Mouse (Mus musculus) MEL (cell line): ENCODE data around the gene 5830473C10Rik.

ENCODE experiments used
- CTCF ChIP-seq, 3 experiments: IDR thresholded peaks in 2 of 3; conservative IDR thresholded peaks in 1 of 3; 2 replicates each; pipeline ENCODE4 v1.5.1; 2011 to 2012; ENCODE audit warnings: low read length in 3 of 3, low read depth in 2 of 3, mild to moderate bottlenecking in 2 of 3, improper control_type of control experiment in 1 of 3, inconsistent platforms in 1 of 3, mixed read lengths in 1 of 3, moderate library complexity in 1 of 3; ENCODE audit not compliant: control insufficient read depth in 1 of 3, insufficient read depth in 1 of 3, poor library complexity in 1 of 3, severe bottlenecking in 1 of 3
- EP300 ChIP-seq, 2 experiments: IDR thresholded peaks; 2 replicates each; pipeline ENCODE4 v1.6.1; 2011; ENCODE audit warnings: improper control_type of control experiment in 2 of 2, low read length in 2 of 2, low read depth in 1 of 2, mild to moderate bottlenecking in 1 of 2
- HCFC1 ChIP-seq: IDR thresholded peaks from 2 replicates; pipeline ENCODE4 v1.6.1; 2012; ENCODE audit warnings: low read depth, mild to moderate bottlenecking, inconsistent platforms, low read length, improper control_type of control experiment, moderate library complexity
- MYB ChIP-seq: IDR thresholded peaks from 2 replicates; pipeline ENCODE4 v1.6.1; 2011; ENCODE audit warnings: mild to moderate bottlenecking, low read depth, low read length, improper control_type of control experiment
- NRF1 ChIP-seq: IDR thresholded peaks from 2 replicates; pipeline ENCODE4 v1.6.1; 2014; ENCODE audit warnings: low read depth, mild to moderate bottlenecking, inconsistent platforms, low read length, improper control_type of control experiment, moderate library complexity; ENCODE audit not compliant: poor library complexity, insufficient read depth, severe bottlenecking
- POLR2A ChIP-seq, 2 experiments: IDR thresholded peaks; 2 replicates each; pipeline ENCODE4 v1.6.1; 2011 to 2012; ENCODE audit warnings: low read length in 2 of 2, mild to moderate bottlenecking in 2 of 2, control low read depth in 1 of 2, improper control_type of control experiment in 1 of 2, low read depth in 1 of 2, moderate library complexity in 1 of 2; ENCODE audit not compliant: control insufficient read depth in 1 of 2, insufficient read depth in 1 of 2, poor library complexity in 1 of 2
- SIN3A ChIP-seq: IDR thresholded peaks from 2 replicates; pipeline ENCODE4 v1.6.1; 2012; ENCODE audit warnings: low read length, improper control_type of control experiment, inconsistent platforms
- ZC3H11A ChIP-seq: IDR thresholded peaks from 2 replicates; pipeline ENCODE4 v1.6.1; 2012; ENCODE audit warnings: low read depth, mild to moderate bottlenecking, inconsistent platforms, low read length, improper control_type of control experiment

DNA sequence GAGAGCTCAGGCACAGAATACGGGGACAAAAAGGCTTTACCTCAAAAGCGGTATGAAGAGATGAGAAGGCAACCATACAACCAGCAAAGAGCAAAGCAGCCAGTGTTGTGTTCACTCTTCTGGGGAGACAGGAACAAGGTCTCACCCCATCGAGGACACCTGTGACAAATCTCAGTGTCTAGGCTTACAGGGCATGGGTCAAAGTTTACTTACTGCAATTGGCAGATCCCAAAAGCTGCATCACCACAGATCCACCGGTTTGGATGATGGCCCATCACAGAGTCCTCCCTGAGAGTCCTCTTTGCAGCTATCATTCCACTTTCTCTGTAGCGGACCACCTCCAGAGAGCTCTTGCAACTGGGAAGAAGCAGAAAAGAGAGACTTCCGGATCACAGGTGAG, 45.3 kb upstream of the 5830473C10Rik start:
- TF ChIP-seq HCFC1 (no peak), POLR2A (IDR thresholded peaks at IDR 0.05; ENCODE audit: control insufficient read depth in 1 of 2, insufficient read depth in 1 of 2, low read depth in 1 of 2, low read length in 2 of 2, poor library complexity in 1 of 2) (no peak), EP300 (IDR thresholded peaks at IDR 0.05; ENCODE audit: low read depth in 1 of 2, low read length in 2 of 2) (no peak), NRF1 (no peak), ZC3H11A (no peak), MYB (no peak), CTCF (IDR thresholded peaks at IDR 0.05 in 2 of 3, conservative IDR thresholded peaks at IDR 0.05 in 1 of 3; ENCODE audit: control insufficient read depth in 1 of 3, insufficient read depth in 1 of 3, low read depth in 2 of 3, low read length in 3 of 3, poor library complexity in 1 of 3, severe bottlenecking in 1 of 3) (no peak), SIN3A (no peak)
